Mouse (Mus musculus): ENCODE data around the gene Morc2a. TPM values are rescaled to one million over a fixed set of nuclear protein-coding genes. Genes with fewer than 3 reads are reported as not detected.

The Morc2a gene
- 13.7 and 15.3 TPM in 2 replicates for polyA plus RNA-seq (2012; rRNA removed)

DNA sequence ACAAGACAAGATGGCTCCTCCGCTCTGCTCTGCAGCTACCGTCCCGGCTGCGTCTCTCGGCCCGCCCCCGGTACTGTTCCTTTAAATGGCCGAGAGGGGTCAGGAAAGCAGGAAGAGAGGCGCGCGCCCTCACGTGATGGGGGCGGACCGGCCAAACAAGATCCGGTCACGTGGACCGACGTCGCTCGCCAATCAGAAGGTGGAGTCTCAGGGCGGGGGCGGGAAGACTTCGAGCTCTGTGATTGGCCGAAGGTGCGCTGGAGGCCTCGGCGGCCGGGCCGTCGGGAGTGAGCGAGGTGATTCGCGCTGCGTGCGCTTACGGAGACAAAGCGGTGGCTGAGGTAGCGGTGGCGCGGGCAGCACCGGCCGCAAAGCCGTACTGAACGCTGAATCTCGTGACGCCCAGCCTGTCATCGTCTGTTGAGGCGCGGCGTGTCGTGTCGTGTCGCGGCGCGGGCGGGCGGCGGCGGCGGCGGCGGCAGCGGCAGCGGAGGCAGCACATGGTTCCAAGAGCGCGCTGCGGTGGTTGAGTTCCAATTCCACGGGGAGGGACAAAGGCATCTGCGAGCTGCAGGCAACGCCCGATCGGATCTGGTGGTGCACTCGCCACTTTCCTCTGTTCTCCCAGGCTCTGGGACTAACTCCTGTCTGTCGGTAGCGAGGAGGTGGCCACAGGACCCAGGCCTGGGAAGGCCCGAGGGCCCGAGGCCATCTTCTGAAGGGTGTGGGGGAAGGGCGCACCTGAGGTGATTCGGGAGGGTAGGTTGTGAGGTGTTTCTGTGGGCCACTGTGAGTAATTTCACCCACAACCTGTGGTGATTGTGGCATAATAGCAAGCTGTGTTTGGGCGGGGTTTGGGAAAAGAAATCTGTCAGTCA, at the start of gene Morc2a:
Gene Morc2a, plus strand, starts transcription at position 228 of the 878 bp plus-strand sequence.

Other genes with a start within 250 kb of the Morc2a start
- 95.3 and 106 TPM in 2 replicates for gene Limk2, start 240.0 kb upstream of the Morc2a start, polyA plus RNA-seq (2012; rRNA removed)
- 36.3 and 45.6 TPM in 2 replicates for gene Rnf185, start 196.8 kb upstream of the Morc2a start, polyA plus RNA-seq (2012; rRNA removed)
- 0.51 and 0.77 TPM in 2 replicates for gene Pla2g3, start 160.9 kb upstream of the Morc2a start, polyA plus RNA-seq (2012; rRNA removed)
- 4.5 and 5.7 TPM in 2 replicates for gene Inpp5j, start 144.4 kb upstream of the Morc2a start, polyA plus RNA-seq (2012; rRNA removed)
- 307 and 321 TPM in 2 replicates for gene Selenom, start 134.5 kb upstream of the Morc2a start, polyA plus RNA-seq (2012; rRNA removed)
- gene Smtn, start 108.6 kb upstream of the Morc2a start, polyA plus RNA-seq (2012; rRNA removed) = 67.3 and 77.7 TPM in 2 replicates
- gene Osbp2, start 214.7 kb downstream of the Morc2a start, polyA plus RNA-seq (2012; rRNA removed) = 3.6 and 3.7 TPM in 2 replicates
- 0.68 and 0.71 TPM in 2 replicates for gene 4921536K21Rik, start 245.9 kb downstream of the Morc2a start, polyA plus RNA-seq (2012; rRNA removed)
- 9.6 and 12.0 TPM in 2 replicates for gene Dusp18, start 246.0 kb downstream of the Morc2a start, polyA plus RNA-seq (2012; rRNA removed)

All from ovary, adult 2 months (tissue).